Mouse (Mus musculus) cortical plate, adult 2 months (tissue): ENCODE measurements around the gene Npl.
A peak's percentile ranks its signal among the peaks of the same experiment; 100 is the strongest.

Experiments used
- CTCF ChIP-seq: fragments of 200-500 bp; IDR thresholded peaks from 2 replicates; pipeline ENCODE4 v1.5.1; 2011; ENCODE audit warnings: mild to moderate bottlenecking, control low read depth, low read length; ENCODE audit not compliant: insufficient read depth; ENCODE audit errors: extremely low read depth
- POLR2A ChIP-seq: fragments of 200-500 bp; IDR thresholded peaks from 2 replicates; pipeline ENCODE4 v1.6.1; 2011; ENCODE audit warnings: mild to moderate bottlenecking, low read length, control low read depth; ENCODE audit not compliant: insufficient read depth; ENCODE audit errors: extremely low read depth

- TF ChIP-seq CTCF (no peak), POLR2A (peak; percentile 82; the same call in 1 of the 2 replicates)
These were observed at the start of gene Npl for GRCm38 (mm10) chr1:153549536-153550199.
